Mouse (Mus musculus) MEL (cell line): ENCODE data around the gene LTO1. TPM values are rescaled to one million over a fixed set of nuclear protein-coding genes. Genes with fewer than 3 reads are reported as not detected.

Source experiments
- DNase-seq: peaks from one replicate; pipeline ENCODE4 v3.0.0; 2011; ENCODE audit warnings: low read depth, low spot score
- H3K27ac ChIP-seq: 2 replicates; pipeline ENCODE4 v1.5.1; 2012; ENCODE audit warnings: low read depth, mild to moderate bottlenecking, control low read depth, low read length, moderate library complexity; ENCODE audit not compliant: control insufficient read depth
- H3K27me3 ChIP-seq, 2 experiments: fragments of 150-350 bp in 1 of 2; sonication (generic) in 1 of 2; 2 replicates each; pipeline ENCODE4 v1.6.1; 2012; ENCODE audit warnings: low read length in 2 of 2, mild to moderate bottlenecking in 2 of 2, improper control_type of control experiment in 1 of 2, moderate library complexity in 1 of 2; ENCODE audit not compliant: insufficient read depth in 2 of 2, control insufficient read depth in 1 of 2
- H3K36me3 ChIP-seq, 2 experiments: 2 replicates each; pipeline ENCODE4 v1.6.1; 2012 to 2014; ENCODE audit warnings: low read length in 2 of 2, improper control_type of control experiment in 1 of 2, inconsistent platforms in 1 of 2, mild to moderate bottlenecking in 1 of 2; ENCODE audit not compliant: insufficient read depth in 2 of 2, control insufficient read depth in 1 of 2
- H3K4me1 ChIP-seq, 2 experiments: fragments of 150-350 bp in 1 of 2; sonication (generic) in 1 of 2; 2 replicates each; pipeline ENCODE4 v1.6.1; 2012; ENCODE audit warnings: low read length in 2 of 2, improper control_type of control experiment in 1 of 2, mild to moderate bottlenecking in 1 of 2; ENCODE audit not compliant: insufficient read depth in 2 of 2, control insufficient read depth in 1 of 2
- H3K4me3 ChIP-seq, 2 experiments: fragments of 150-350 bp in 1 of 2; sonication (generic) in 1 of 2; 2 replicates each; pipeline ENCODE4 v1.5.1; 2012; ENCODE audit warnings: low read depth in 2 of 2, low read length in 2 of 2, mild to moderate bottlenecking in 2 of 2, moderate library complexity in 2 of 2, control low read depth in 1 of 2, improper control_type of control experiment in 1 of 2; ENCODE audit not compliant: control insufficient read depth in 1 of 2, insufficient read depth in 1 of 2
- H3K79me2 ChIP-seq: 2 replicates; pipeline ENCODE4 v1.6.1; 2012; ENCODE audit warnings: mild to moderate bottlenecking, low read length, moderate library complexity; ENCODE audit not compliant: control insufficient read depth, poor library complexity, insufficient read depth
- H3K9ac ChIP-seq: 2 replicates; pipeline ENCODE4 v1.6.1; 2012; ENCODE audit warnings: low read depth, mild to moderate bottlenecking, control low read depth, low read length, moderate library complexity; ENCODE audit not compliant: control insufficient read depth, poor library complexity, severe bottlenecking
- H3K9me3 ChIP-seq: fragments of 150-350 bp; sonication (generic); replicated peaks from 2 replicates; pipeline ENCODE4 v1.6.1; 2012; ENCODE audit warnings: mild to moderate bottlenecking, low read length, improper control_type of control experiment, moderate library complexity; ENCODE audit not compliant: insufficient read depth
- CHD2 ChIP-seq: IDR thresholded peaks from 2 replicates; pipeline ENCODE4 v1.6.1; 2011; ENCODE audit warnings: low read length, improper control_type of control experiment
- CTCF ChIP-seq, 3 experiments: IDR thresholded peaks in 2 of 3; conservative IDR thresholded peaks in 1 of 3; 2 replicates each; pipeline ENCODE4 v1.5.1; 2011 to 2012; ENCODE audit warnings: low read length in 3 of 3, low read depth in 2 of 3, mild to moderate bottlenecking in 2 of 3, improper control_type of control experiment in 1 of 3, inconsistent platforms in 1 of 3, mixed read lengths in 1 of 3, moderate library complexity in 1 of 3; ENCODE audit not compliant: control insufficient read depth in 1 of 3, insufficient read depth in 1 of 3, poor library complexity in 1 of 3, severe bottlenecking in 1 of 3
- E2F4 ChIP-seq: IDR thresholded peaks from 2 replicates; pipeline ENCODE4 v1.6.1; 2011; ENCODE audit warnings: low read depth, low read length, improper control_type of control experiment, borderline replicate concordance
- ELF1 ChIP-seq: IDR thresholded peaks from 2 replicates; pipeline ENCODE4 v1.6.1; 2014; ENCODE audit warnings: low read depth, mild to moderate bottlenecking, inconsistent platforms, low read length, improper control_type of control experiment, moderate library complexity
- ETS1 ChIP-seq: IDR thresholded peaks from 2 replicates; pipeline ENCODE4 v1.6.1; 2012; ENCODE audit warnings: low read depth, mild to moderate bottlenecking, inconsistent platforms, low read length, improper control_type of control experiment, moderate library complexity
- GABPA ChIP-seq: IDR thresholded peaks from 2 replicates; pipeline ENCODE4 v1.6.1; 2012; ENCODE audit warnings: low read depth, mild to moderate bottlenecking, inconsistent platforms, low read length, improper control_type of control experiment, moderate library complexity
- HCFC1 ChIP-seq: IDR thresholded peaks from 2 replicates; pipeline ENCODE4 v1.6.1; 2012; ENCODE audit warnings: low read depth, mild to moderate bottlenecking, inconsistent platforms, low read length, improper control_type of control experiment, moderate library complexity
- MAFK ChIP-seq: IDR thresholded peaks from 2 replicates; pipeline ENCODE4 v1.6.1; 2011; ENCODE audit warnings: low read depth, mild to moderate bottlenecking, low read length, improper control_type of control experiment, borderline replicate concordance
- MAZ ChIP-seq: IDR thresholded peaks from 2 replicates; pipeline ENCODE4 v1.6.1; 2012; ENCODE audit warnings: low read depth, mild to moderate bottlenecking, inconsistent platforms, low read length, improper control_type of control experiment
- NELFE ChIP-seq: IDR thresholded peaks from 2 replicates; pipeline ENCODE4 v1.6.1; 2011; ENCODE audit warnings: low read depth, low read length, improper control_type of control experiment
- NRF1 ChIP-seq: IDR thresholded peaks from 2 replicates; pipeline ENCODE4 v1.6.1; 2014; ENCODE audit warnings: low read depth, mild to moderate bottlenecking, inconsistent platforms, low read length, improper control_type of control experiment, moderate library complexity; ENCODE audit not compliant: poor library complexity, insufficient read depth, severe bottlenecking
- RAD21 ChIP-seq: IDR thresholded peaks from 2 replicates; pipeline ENCODE4 v1.6.1; 2011; ENCODE audit warnings: mild to moderate bottlenecking, low read depth, low read length, improper control_type of control experiment
- RCOR1 ChIP-seq: IDR thresholded peaks from 2 replicates; pipeline ENCODE4 v1.6.1; 2012; ENCODE audit warnings: low read depth, mild to moderate bottlenecking, inconsistent platforms, low read length, improper control_type of control experiment
- SMC3 ChIP-seq: IDR thresholded peaks from 2 replicates; pipeline ENCODE4 v1.6.1; 2011; ENCODE audit warnings: low read depth, low read length, improper control_type of control experiment
- TBP ChIP-seq: IDR thresholded peaks from 2 replicates; pipeline ENCODE4 v1.8.0; 2011; ENCODE audit warnings: low read depth, low read length, improper control_type of control experiment
- USF1 ChIP-seq: IDR thresholded peaks from 2 replicates; pipeline ENCODE4 v1.6.1; 2014; ENCODE audit warnings: low read depth, mild to moderate bottlenecking, inconsistent platforms, low read length, improper control_type of control experiment, moderate library complexity
- USF2 ChIP-seq, 2 experiments: IDR thresholded peaks; 2 replicates each; pipeline ENCODE4 v1.6.1; 2011 to 2012; ENCODE audit warnings: improper control_type of control experiment in 2 of 2, low read length in 2 of 2, borderline replicate concordance in 1 of 2, inconsistent platforms in 1 of 2, low read depth in 1 of 2, mild to moderate bottlenecking in 1 of 2; ENCODE audit not compliant: insufficient read depth in 1 of 2
- ZMIZ1 ChIP-seq: IDR thresholded peaks from 2 replicates; pipeline ENCODE4 v1.6.1; 2012; ENCODE audit warnings: low read depth, mild to moderate bottlenecking, inconsistent platforms, low read length, improper control_type of control experiment, moderate library complexity
- polyA plus RNA-seq, 2 experiments: library from polyadenylated mRNA; stranded (reverse) in 1 of 2; unstranded in 1 of 2; fragments of >175 nt in 1 of 2; fragments of >200 nt in 1 of 2; gene quantifications; 2 replicates each; pipeline versions ENCODE4 v1.2.1 to v1.2.4; 2012; ENCODE audit warnings: low replicate concordance in 2 of 2, low read depth in 1 of 2; ENCODE audit not compliant: insufficient read length in 2 of 2, insufficient read depth in 1 of 2, missing spikeins in 1 of 2
- total RNA-seq: library from RNA; depleted of rRNA; stranded (reverse); fragments of 300-350 nt; gene quantifications from 2 replicates; pipeline ENCODE4 v1.2.3, GENCODE M21; 2012

The LTO1 gene
- total and polyA plus RNA-seq, 3 experiments = 18.1 to 18.4 TPM; not detected in 1

- no peaks in the 10 kb centered on the region for H3K27me3 ChIP-seq
- DNase-seq = peak; percentile 77
Observed at GRCm38 (mm10) chr7:144907793-144908192, 7.1 kb upstream of the LTO1 start.

GRCm38 (mm10) chr7:144908705-144909104 lies 6.2 kb upstream of the LTO1 start:
- Histone ChIP-seq H3K9me3 (no peaks in the 10 kb centered on the region), H3K79me2 (no peaks in the 10 kb centered on the region), H3K27me3 (no peaks in the 10 kb centered on the region), H3K4me3 (no peak overlapping the region), H3K4me1 (peaks cover 0 to 2% of the 10 kb centered on the region in 2 experiments; a peak in 1 of 4 replicates), H3K36me3 (no peaks in the 10 kb centered on the region), H3K9ac (no peak overlapping the region), H3K27ac (no peak overlapping the region)
- DNase-seq = no peak
- TF ChIP-seq NELFE (no peak), USF1 (peak; percentile 58), HCFC1 (peak; percentile 68)

More at GRCm38 (mm10) chr7:144907793-144908192, 7.1 kb upstream of the LTO1 start:
- Histone ChIP-seq H3K9ac (no peak overlapping the region), H3K79me2 (no peaks in the 10 kb centered on the region), H3K4me1 (peaks cover 0 to 2% of the 10 kb centered on the region in 2 experiments; a peak in 1 of 4 replicates), H3K36me3 (no peaks in the 10 kb centered on the region), H3K9me3 (no peaks in the 10 kb centered on the region), H3K27ac (no peak overlapping the region), H3K4me3 (peak overlapping the region; percentile 44 to 54; a peak in 2 of 4 replicates)
- TF ChIP-seq CTCF (IDR thresholded peaks at IDR 0.05 in 2 of 3, conservative IDR thresholded peaks at IDR 0.05 in 1 of 3; ENCODE audit: control insufficient read depth in 1 of 3, insufficient read depth in 1 of 3, low read depth in 2 of 3, low read length in 3 of 3, poor library complexity in 1 of 3, severe bottlenecking in 1 of 3) (peak in 2 of 3 experiments; percentile 32 to 50; a peak in 4 of 6 replicates), MAFK (0 out of 2 replicates have a peak, but pooled peaks have one; percentile 31), RCOR1 (no peak), SMC3 (no peak), ETS1 (peak; percentile 54; the same call in 1 of the 2 replicates), ZMIZ1 (no peak), RAD21 (peak; percentile 24), GABPA (no peak), MAZ (no peak)

GRCm38 (mm10) chr7:144911121-144911520 lies 3.8 kb upstream of the LTO1 start:
- no peak overlapping the region for H3K27ac ChIP-seq
- H3K79me2 ChIP-seq = peaks cover 5% of the 10 kb centered on the region
- no peak for DNase-seq
- H3K9ac ChIP-seq = no peak overlapping the region
- no peak overlapping the region for H3K4me3 ChIP-seq
- H3K36me3 ChIP-seq = peaks cover 0 to 2% of the 10 kb centered on the region in 2 experiments; a peak in 1 of 4 replicates
- H3K27me3 ChIP-seq = no peaks in the 10 kb centered on the region
- no peaks in the 10 kb centered on the region for H3K9me3 ChIP-seq
- TF ChIP-seq TBP (peak; percentile 98), NELFE (no peak), CHD2 (no peak), SMC3 (no peak), E2F4 (no peak), NRF1 (no peak), ELF1 (no peak), USF2 (IDR thresholded peaks at IDR 0.05; ENCODE audit: borderline replicate concordance in 1 of 2, insufficient read depth in 1 of 2, low read depth in 1 of 2, low read length in 2 of 2) (no peak)
- peaks cover 2 to 6% of the 10 kb centered on the region in 2 experiments; a peak in 3 of 4 replicates for H3K4me1 ChIP-seq
